Mouse (Mus musculus): ENCODE measurements around the gene Ttc41. TPM values are rescaled to one million over a fixed set of nuclear protein-coding genes. Genes with fewer than 3 reads are reported as not detected.

Ttc41 gene
- polyA plus RNA-seq, 1 experiment from 2014 or later = 2.1 TPM

GRCm38 (mm10) chr10:86782656-86783055, 77.0 kb downstream of the Ttc41 start:
- no peak for DNase-seq (ENCODE audit: low spot score)

GRCm38 (mm10) chr10:86783561-86783960, 78.0 kb downstream of the Ttc41 start:
- no peak for DNase-seq (ENCODE audit: low spot score)

GRCm38 (mm10) chr10:86784126-86784675, 78.6 kb downstream of the Ttc41 start:
- DNase-seq (ENCODE audit: low spot score) = no peak

GRCm38 (mm10) chr10:86785396-86785795, 79.8 kb downstream of the Ttc41 start:
- DNase-seq (ENCODE audit: low spot score) = no peak

- DNase-seq (ENCODE audit: low spot score) = no peak
These were observed 80.5 kb downstream of the Ttc41 start for GRCm38 (mm10) chr10:86786083-86786482.

- DNase-seq (ENCODE audit: low spot score) = no peak
These were observed 82.6 kb downstream of the Ttc41 start for GRCm38 (mm10) chr10:86788193-86788592.

- DNase-seq (ENCODE audit: low spot score) = no peak
These were observed 83.6 kb downstream of the Ttc41 start for GRCm38 (mm10) chr10:86789146-86789672.

GRCm38 (mm10) chr10:86791507-86792184, 86.0 kb downstream of the Ttc41 start:
- no peak for DNase-seq (ENCODE audit: low spot score)

- no peak for DNase-seq (ENCODE audit: low spot score)
These were observed 87.9 kb downstream of the Ttc41 start for GRCm38 (mm10) chr10:86793509-86793951.

GRCm38 (mm10) chr10:86794196-86794595, 88.6 kb downstream of the Ttc41 start:
- DNase-seq (ENCODE audit: low spot score) = no peak

GRCm38 (mm10) chr10:86794794-86795535, 89.4 kb downstream of the Ttc41 start:
- DNase-seq (ENCODE audit: low spot score) = no peak

- no peak for DNase-seq (ENCODE audit: low spot score)
These were observed 90.6 kb downstream of the Ttc41 start for GRCm38 (mm10) chr10:86796073-86796741.

GRCm38 (mm10) chr10:86807362-86807761, 101.8 kb downstream of the Ttc41 start:
- DNase-seq (ENCODE audit: low spot score) = no peak

- no peak for DNase-seq (ENCODE audit: low spot score)
These were observed 102.6 kb downstream of the Ttc41 start for GRCm38 (mm10) chr10:86808013-86808758.

- DNase-seq (ENCODE audit: low spot score) = no peak
These were observed 104.4 kb downstream of the Ttc41 start for GRCm38 (mm10) chr10:86810000-86810399.

GRCm38 (mm10) chr10:86810612-86811011, 105.0 kb downstream of the Ttc41 start:
- no peak for DNase-seq (ENCODE audit: low spot score)

GRCm38 (mm10) chr10:86814292-86815131, 108.9 kb downstream of the Ttc41 start:
- DNase-seq (ENCODE audit: low spot score) = no peak

- DNase-seq (ENCODE audit: low spot score) = no peak
These were observed 109.5 kb downstream of the Ttc41 start for GRCm38 (mm10) chr10:86815133-86815532.

GRCm38 (mm10) chr10:86819649-86820165, 114.1 kb downstream of the Ttc41 start:
- DNase-seq (ENCODE audit: low spot score) = no peak

- DNase-seq (ENCODE audit: low spot score) = no peak
These were observed 115.4 kb downstream of the Ttc41 start for GRCm38 (mm10) chr10:86821014-86821413.
